Mouse (Mus musculus): ENCODE data around the gene Twf2.

Twf2 gene

DNA sequence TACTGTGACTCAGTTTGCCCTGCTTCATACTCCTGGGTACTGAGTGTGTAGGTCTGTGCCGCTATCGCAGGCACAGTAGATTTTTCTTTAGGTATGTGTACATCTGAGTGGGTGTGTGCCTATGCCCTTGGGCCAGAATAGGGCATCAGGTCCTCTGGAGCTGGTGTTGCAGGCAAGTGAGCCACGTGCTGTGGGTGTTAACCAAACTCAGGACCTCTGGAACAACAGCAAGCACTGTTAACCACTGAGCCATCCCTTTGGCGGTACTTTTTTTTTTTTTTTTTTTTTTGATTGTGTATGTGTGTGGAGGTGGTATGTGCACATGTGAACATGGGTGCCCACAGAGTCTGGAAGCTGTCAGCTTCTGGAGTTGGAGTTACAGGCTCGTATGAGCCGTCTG is 25.1 kb upstream of the Twf2 start:
- no peak for DNase-seq (ENCODE audit: low spot score in 2 of 2)

DNA sequence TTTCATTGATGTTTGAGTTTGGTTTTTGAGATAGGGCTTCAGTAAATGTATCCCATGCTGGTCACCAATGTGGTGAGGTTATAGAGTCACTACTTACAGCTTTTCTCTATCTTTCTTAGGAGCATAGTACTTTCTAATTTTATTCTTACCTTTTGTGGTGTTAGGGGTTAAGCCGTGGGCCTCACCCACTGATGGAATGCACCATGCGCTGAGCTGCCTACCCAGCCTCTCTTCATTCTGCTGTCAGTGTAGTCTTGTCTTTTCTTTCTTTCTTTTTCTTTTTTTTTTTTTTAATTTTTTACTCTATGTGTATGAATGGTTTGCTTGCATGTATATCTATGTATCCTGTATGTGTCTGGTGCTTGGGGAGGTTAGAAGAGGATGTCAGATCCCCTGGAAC is 23.5 kb upstream of the Twf2 start:
- no peak for DNase-seq (ENCODE audit: low spot score in 2 of 2)

DNA sequence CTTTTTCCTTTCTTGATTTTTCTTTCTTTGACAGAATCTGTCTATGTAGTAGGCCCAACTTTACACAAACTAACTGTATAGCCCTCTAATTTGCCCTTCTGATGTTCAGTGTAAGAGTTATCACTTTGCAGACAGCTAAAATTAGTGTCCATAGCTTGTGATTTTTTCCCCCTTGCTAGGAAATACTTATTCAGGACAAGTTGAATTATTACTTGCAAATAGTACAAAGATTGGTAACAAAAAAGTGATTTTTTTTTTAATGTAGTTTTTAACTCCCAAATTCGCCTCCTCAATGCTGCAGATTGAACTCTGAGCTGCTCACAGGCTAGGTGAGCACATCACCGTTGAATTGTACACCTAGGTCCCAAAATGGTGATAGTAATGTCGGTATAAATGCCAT is 22.9 kb upstream of the Twf2 start:
- DNase-seq (ENCODE audit: low spot score in 2 of 2), result no peak

DNA sequence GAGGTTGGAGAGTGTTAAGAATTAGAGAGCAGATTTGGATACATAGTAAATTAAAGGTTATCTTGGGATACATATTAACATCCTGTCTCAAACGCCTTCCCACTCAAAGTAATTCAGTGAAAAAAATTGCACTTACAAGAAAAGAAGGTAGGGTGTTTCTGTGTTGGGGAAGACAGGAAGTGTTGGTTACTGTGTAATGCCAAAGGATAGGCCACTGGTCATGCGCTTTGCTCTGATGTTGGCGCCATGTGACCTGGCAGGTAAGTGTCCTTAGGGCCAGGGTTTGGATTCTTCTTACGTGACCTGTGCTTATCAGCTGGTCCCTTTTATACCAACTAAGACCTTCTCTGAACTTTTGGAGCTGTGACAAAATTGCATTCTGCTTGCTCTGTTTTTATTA is 20.8 kb upstream of the Twf2 start:
- DNase-seq (ENCODE audit: low spot score in 2 of 2), result no peak

DNA sequence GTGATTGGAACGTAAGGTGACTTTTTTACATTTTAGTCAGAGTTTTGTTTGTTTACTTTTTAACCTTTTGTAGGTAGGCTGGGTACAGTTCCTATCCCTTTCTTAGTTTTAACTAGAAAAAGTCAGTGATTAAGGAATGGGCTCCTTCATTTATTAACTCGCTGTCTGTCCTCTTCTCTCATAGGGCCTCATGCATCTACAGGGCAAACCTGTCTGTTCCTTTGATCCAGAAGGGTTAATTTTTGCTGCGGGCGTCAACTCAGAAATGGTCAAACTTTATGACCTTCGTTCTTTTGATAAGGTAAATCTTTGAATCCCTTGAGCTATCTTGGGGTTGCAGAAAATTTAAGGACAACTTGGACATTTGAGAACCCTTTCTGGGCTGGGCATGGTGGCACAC is 18.9 kb upstream of the Twf2 start:
- DNase-seq (ENCODE audit: low spot score in 2 of 2), result no peak

DNA sequence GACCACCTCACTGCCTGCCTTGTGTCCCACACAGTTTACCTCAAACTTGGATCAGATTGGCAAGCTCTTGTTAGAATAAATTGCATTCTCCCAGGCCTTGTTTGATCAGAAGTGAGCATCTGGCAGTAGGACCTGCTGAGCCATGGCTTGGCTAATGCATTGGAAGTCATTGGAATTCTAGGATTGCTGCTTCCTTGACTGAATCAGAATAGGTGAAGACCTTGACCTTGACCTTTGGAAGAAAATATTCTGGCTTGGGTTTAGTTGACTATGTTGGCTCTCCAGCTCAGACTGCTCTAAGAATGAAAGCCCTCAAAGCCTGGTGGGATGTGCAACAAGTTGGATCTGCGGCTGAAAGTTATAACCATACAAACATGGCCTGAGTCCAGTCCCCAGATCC is 11.6 kb upstream of the Twf2 start:
- no peak for DNase-seq (ENCODE audit: low spot score in 2 of 2)

DNA sequence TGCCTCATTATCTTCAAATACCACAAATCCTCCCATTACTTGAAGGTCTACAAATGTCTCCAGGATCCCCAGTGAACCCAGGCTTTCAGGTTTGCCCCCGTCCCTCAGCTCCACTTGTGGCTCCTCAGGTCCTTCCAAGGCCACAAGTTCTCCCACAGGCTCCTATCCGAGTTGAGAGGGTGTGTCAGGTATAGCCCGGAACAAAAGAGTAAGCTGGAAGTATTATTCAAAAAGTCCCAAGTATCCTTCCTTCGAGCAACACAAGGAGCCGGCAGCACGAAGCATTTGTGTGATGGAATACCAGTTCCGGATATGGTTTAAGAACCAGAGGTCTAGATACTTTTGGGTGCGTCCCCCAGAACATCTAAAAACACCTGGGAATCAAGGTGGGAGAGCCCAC is 10.9 kb upstream of the Twf2 start:
- no peak for DNase-seq (ENCODE audit: low spot score in 2 of 2)

DNA sequence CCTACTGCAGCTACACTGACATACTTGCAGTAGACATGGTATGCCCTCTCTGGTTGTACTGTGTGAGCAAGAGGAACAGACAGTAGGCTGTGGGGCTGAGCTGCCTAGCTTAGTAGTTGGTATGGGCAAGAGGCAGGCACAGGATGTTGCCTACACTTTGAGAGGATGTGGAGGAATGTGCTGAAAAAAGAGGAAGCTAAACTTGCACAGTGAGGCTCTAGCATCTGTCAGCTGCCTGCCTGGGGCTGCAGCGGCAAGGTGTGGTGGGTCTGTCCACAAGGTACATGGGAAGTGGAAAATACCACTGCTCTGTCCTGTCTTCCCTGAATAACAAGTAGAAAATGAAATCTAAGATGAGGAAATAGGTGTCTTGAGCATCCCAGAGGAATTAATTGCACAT is 9.9 kb upstream of the Twf2 start:
- no peak for DNase-seq (ENCODE audit: low spot score in 2 of 2)

DNA sequence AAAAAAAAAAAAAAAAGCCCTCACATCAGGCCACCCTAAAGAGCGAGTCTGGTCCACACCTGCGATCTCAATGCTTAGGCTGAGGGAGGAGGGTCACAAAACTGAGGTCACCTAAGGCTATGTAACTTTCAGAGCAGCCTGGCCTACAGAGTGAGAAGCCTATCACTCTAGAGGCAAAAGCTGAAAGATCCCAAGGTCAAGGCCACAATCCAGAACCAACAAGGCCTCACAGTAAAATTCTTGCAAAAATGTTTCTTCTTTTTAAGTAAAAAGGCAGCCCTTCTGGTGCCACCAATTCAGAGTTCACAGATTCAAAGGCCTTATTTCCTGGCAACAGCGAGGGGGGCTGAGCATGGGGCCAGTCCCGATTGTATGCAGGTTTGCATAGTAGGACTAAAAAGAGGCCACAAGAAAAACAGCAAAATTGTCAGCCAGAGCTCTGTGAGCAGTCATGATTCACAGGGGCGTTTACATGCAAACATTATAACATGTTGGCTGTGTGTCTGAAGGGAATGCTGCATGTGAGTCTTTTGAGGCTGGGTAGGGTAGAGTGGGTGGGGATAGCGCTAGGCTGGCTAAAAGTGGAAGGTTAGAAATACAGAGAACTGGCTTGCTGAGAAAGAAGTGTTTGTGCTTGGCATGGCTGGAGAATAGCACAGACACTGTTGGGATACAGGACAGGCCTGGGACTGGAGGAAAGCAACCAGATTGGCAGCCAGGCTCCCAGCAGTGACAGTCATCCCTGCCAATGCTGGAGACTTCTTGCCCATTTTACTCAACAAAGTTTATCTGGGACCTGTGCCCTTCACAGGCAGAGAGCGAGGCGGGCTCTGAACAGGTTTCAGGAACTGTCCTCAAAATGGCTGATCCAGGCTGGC is 8.7 kb upstream of the Twf2 start:
- no peak for DNase-seq (ENCODE audit: low spot score in 2 of 2)

DNA sequence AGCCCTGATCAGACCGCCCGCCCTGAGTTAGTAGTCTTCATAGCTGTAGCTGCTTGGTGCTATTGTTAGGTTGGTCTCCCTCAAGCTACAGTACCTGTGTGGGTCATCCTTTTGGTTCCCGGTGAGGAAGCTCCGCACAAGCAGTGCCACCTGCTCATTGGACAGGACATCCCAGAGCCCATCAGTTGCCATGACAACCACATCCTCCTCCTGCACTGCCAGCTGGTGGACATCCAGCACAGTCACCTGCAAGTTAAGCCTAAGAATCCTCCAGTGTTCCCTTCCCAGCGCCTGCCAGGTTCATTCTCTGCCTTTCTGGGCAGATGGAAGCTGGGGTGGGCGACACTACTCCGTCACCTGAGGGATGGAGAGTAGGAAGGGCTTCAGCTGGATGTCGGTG is 7.2 kb upstream of the Twf2 start:
- DNase-seq (ENCODE audit: low spot score in 2 of 2), result no peak

DNA sequence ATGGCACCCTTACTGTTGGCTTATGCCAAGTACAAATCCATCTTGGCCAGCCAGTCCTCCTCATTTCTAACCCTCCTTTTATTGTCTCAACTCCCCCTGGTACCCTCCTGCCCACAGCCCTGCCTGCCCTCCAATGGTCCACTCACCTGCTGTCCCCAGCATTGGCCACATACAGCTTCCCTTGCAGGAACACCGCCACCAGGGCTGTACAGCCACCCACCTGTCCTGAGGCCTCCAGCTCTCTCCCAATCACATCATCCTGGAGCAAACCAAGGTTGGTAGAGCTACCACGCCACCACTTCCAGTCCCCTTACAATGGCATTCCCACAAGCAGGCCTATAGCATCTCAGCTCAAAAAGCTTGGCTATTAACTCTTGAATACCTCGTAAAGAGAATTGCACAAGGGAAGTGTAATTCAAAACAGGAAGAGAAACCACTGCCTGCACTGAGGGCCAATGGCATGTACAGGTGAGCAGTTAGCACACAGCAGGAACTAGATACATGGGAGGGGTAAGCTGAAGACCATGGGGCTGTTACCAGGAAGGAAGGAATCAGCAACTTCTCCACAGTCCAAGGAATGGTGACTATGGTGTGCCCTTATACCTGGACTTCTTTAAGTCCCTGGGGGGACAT is 5.7 kb upstream of the Twf2 start:
- no peak for DNase-seq (ENCODE audit: low spot score in 2 of 2)

DNA sequence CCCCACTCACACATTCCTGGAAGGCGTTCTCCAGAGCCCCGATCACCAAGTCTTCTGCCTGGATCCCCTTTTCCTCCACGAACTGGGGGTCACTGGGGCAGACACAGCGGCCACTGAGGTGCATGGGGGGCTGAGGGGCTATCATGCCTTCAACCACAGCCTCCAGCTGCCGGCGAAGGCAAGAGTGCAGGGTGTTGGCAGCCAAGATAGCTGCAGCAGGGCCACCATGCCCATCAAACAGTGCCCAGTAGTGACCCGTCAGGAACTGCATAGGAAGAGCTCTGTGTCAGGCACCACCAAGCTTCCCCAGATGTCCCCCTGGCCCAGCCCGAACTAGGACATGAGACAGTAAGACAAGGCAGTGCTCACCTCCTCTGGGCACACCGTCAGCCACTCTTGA is 5.2 kb upstream of the Twf2 start:
- no peak for DNase-seq (ENCODE audit: low spot score in 2 of 2)

DNA sequence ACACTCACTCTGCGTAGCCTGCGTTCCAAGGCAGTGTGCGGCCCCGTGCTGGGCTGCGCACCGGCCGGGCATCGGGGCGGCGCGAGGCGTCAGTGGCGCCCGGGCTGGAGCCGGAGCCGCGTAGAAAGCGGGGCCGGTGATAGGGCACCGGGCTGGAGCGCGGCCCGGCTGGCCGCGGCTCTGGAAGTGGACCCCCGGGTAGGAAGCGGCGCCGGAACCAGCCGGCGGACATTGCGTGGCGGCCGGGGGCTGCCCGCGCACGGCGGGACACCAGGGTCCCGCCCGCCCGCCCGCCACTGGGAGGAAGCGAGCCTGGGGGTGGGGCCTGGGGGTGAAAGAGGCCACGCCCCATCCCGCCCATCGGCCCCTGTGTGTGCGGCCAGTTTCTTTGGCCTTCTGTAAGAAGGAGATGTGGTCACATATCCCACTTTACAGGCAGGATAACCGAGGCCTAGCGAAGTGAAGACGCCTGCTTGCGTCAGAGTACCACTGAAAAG is 3.9 kb upstream of the Twf2 start:
- peak; percentile 77 to 86 for DNase-seq (ENCODE audit: low spot score in 2 of 2)

DNA sequence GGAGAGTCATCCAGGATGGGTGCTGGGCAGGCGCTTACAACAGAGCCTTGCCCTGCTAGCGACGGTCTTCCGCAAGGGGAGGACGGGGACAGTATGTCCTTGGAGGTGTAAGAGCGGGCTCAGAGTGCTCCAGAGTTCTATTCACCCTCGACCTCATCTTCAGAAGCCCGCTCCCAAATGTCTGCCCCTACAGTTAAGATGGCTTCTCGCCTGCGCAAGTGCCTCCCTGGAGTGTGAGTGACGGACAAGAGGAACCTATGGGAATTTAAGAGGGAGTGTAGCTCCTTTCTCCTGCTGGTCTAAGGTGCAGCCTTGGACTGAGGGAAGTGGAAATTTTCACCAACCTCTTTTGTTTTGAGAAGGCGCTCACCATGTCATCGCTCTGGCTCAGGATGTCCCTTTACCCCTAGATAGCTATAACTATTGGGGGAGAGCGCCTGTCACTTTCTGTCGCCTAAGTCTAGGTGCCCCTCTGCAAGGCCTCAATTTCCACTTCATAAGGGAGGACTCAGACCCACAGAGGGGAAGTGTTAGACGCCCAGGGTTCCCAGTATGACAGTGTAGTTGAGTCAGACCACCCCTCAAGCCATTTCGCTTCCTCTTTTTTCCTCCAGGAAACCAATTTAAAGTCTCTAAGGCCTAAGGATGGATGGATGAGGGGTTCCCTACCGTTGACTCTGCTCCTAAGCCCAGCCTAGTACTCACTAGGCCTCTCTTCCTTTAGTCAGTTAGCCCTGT is 3.2 kb upstream of the Twf2 start, which contains the start of gene Ppm1m:
Ppm1m (minus strand) TSS at position 212 of the 738 bp plus-strand sequence.
- DNase-seq (ENCODE audit: low spot score in 2 of 2), result no peak

DNA sequence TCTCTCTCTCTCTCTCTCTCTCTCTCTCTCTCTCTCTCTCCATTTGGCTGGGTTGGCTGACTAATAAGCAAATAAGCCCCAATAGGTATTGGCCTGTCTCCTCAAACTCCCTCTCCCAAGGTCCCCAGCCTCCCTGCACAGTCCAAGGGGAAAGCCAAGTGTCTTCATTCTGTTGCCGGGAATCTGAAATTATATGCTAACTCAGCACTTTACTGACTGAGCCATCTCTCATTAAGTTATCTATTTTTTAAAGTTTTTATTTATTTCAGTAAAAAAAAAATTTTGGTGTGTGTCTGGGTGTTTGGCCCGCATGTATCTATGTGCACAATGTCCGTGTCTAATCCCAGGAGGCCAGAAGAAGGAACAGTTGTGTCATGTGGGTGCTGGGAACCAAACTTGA is 1.0 kb upstream of the Twf2 start:
- no peak for DNase-seq (ENCODE audit: low spot score in 2 of 2)

DNA sequence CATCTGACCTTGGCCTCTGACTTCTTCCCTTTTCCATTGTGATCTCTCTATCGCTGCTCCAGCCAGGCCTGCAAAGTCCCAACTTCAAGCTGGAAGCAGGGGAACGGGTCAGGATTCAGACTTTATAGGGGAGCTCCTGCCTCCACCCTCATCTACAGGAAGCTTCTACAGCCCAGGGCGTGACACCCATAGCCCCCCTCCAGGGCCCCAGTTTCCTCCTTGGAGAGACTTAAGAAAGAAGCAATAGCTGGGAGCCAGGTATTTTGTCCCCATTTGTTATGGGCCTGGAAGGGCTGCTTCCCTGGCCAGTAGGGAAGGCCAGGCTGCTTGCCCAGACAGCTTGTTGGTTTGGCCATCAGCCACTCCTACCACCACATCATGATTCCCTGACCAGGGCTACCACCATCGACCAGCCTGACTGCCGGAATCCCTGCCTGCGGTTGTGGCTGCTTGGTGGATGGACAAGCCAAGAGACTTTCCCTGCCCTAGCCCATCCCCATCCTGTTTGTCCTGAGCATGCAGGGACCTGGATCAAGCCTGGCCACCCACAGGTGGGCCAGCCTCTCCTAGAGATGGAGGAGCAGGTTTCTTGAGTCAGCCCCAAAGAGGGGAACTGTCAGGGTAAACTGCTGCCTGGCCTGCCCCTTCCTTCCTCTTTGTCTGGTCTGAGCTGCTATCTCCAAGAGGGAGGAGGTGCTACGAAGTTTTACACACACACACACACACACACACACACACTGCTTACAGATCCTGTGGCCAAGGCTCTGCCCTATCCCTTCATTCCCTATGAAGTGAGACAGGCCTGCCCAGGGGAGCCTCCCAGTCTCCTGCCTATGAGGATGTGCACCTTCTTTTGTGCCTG is 1.3 kb downstream of the Twf2 start:
- peak in 1 of 2 experiments; percentile 69 for DNase-seq (ENCODE audit: low spot score in 2 of 2)

DNA sequence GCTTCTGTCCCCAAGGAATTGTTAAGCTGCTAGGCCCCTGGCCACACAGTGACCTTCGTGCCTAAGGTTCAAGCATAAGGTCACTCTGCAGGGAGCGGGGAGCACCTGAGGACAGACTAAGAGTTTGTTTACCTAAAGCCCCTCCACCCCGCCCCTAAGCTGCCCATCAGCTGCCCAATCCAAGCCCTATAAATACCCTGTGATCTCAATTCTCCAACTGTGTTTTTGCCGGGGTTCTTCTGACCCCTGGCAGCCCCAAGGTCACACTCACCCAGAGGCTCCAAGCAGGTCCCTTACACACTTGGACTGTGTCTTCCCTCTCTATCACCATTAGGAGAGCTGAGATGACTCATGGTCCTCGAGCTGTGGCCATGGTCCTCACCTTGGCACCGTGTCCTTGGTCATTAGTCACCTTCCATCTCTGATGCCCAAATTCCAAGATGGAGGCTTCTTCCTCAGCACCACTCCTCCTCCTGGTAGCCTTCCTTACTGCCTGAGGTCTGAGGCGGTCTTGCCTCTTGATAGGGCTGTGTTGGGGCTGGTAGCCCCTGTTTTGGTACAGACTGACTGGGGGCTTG is 2.9 kb downstream of the Twf2 start:
- no peak for DNase-seq (ENCODE audit: low spot score in 2 of 2)

DNA sequence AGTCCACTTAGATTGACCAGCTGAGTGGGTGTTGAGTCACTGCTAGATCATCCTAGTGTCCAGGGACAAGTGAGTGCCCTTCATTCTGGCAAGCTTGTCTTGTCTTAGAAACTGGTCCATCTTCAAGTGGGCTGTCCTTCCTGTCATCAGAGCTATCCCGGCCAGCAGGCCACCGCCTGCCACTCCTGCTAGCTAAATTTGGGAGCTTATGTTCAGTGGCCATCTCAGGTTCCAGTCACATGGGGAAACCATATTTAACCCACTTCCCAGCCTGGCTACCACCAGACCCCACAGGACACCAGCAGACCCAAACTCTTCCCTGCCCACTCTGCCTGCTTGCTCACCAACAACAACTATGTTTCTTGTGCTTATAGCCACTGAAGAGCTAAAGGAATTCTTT is 3.6 kb downstream of the Twf2 start:
- DNase-seq (ENCODE audit: low spot score in 2 of 2), result no peak

DNA sequence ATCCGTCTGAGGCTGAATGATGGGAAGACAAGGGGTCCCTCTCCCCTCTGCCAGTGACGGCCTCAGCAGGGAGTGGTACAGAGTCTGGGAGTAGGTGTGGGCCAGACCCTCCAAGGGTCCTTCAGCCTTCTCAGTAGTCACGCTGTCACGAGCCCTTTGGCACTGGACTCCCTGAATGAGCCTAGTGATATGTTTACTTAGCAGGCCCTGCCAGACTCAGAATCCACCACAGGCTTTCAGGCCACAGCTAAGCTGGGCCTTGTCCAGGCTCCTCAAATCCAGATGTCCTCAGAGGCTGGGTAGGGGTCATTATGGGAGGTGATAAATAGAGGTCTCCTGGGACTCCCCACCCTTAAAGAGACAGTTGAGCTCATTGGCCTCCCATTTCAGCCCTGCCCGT is 5.3 kb downstream of the Twf2 start:
- DNase-seq (ENCODE audit: low spot score in 2 of 2), result no peak

DNA sequence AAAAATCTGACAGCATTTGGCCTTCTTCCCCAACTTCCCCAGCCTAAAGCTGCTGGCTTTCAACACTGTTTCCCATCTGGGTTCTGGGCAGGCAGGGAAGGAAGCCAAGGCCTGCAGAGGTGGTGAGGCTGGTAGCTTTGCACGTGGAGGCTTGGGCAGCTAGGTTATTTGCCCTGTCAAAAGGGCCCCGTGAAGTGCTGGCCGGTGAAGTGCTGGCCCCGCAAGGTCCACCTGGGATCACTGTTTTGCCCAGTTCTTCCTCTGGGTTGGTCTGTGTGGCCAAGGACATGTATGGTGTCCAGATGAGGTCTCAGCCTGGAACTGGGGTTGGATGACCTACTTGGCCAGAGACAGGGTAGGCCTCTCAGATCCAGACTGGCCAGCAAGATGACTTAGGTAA is 7.0 kb downstream of the Twf2 start:
- peak in 1 of 2 experiments; percentile 11 for DNase-seq (ENCODE audit: low spot score in 2 of 2)

Measured in spleen, postnatal 4 days (tissue).